Mouse (Mus musculus): Measurements from ENCODE around the gene Ppt1.
"Not testable (repeated sequence)": the region's sequence is repeated elsewhere in the genome, so short reads cannot be mapped to it uniquely, and the experiment has no call there.

The Ppt1 gene

GRCm38 (mm10) chr4:122835530-122836402, at the start of gene Ppt1:
Gene Ppt1, plus strand, starts transcription at chr4:122836242.
- DNase-seq, result peak; percentile 85 to 88

DNA sequence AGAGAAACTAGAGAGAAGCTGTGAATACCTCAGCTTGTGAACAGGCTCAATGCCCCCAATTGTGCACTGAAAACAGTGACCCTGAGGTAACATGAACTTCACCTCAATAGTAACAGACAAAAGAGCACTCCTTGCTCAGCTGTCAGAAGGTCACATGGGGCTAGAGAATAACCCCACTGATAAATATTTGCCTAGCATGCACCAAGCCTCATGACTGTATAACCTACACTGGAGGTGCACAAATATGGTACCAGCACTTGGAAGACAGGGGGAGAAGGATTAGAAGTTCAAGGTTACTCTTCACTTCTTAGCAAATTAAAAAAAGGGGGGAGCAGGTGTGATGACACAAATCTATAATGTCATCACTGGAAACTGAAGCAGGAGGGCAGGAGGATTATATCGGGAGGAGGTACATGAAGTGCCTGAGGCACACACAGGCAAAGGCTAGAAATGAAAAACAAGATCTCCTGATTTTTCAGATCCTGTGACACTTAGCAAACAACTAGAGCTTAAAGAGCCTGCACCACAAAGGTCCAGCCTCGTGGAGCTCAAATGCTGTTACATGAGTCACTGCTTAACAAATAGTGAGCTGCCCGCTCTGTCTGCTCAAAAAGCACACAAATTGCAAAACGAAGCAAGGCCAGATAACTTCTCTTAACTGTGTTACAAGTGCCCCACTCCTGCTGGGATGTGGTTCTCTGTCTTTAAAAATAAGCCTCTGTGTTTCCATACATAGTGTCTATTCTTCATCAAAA, 46.5 kb upstream of the Ppt1 start:
- no peak for DNase-seq

- DNase-seq, result peak; percentile 41 to 47
These were observed 27.9 kb upstream of the Ppt1 start for GRCm38 (mm10) chr4:122808108-122808507.

GRCm38 (mm10) chr4:122811180-122811579, 24.9 kb upstream of the Ppt1 start:
- no peak for DNase-seq

DNA sequence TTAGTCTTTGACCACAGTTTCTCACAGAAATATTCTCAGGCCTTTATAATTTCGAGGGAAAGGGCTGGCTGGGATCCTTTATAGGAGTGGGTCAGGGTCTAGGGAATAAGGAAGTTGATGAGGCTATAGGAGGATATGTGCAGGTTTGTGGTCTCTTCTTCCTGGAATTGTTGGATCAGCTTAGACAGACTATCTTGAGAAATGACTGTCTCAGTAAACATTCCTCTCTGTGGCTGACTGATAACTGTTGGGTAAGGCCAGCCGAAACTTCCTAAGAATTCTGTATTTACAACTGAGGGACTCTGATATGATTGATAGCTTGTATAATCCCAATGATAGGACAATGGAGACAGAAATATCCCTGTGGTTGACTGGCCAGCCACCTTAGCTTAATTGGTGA, 24.2 kb upstream of the Ppt1 start:
- no peak for DNase-seq

GRCm38 (mm10) chr4:122816202-122816601, 19.8 kb upstream of the Ppt1 start:
- no peak for DNase-seq

DNA sequence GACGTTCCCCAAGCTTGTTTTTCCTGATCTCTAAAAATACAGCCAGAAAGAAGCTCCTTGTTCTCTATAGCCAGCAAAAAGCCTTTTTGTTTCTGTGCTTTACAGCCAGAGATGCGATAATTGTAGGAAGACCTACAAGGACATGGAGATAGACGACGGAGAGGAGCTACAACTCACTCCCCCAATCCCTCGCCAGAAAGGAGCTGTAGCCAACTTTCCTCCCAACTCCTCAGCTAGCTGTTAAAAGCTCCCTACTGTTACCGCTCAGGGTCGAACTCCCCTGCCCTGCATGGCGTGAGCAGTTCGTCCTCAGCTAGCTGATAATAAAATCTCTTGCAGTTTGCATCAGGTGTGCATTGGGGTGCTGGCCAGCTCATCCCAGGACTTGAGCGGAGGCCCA, 15.1 kb upstream of the Ppt1 start:
- DNase-seq, result not testable (repeated sequence)

- DNase-seq, result no peak
These were observed 8.4 kb upstream of the Ppt1 start for GRCm38 (mm10) chr4:122827651-122828050.

GRCm38 (mm10) chr4:122829339-122829738, 6.7 kb upstream of the Ppt1 start:
- no peak for DNase-seq

GRCm38 (mm10) chr4:122831888-122832287, 4.2 kb upstream of the Ppt1 start:
- DNase-seq, result no peak

DNA sequence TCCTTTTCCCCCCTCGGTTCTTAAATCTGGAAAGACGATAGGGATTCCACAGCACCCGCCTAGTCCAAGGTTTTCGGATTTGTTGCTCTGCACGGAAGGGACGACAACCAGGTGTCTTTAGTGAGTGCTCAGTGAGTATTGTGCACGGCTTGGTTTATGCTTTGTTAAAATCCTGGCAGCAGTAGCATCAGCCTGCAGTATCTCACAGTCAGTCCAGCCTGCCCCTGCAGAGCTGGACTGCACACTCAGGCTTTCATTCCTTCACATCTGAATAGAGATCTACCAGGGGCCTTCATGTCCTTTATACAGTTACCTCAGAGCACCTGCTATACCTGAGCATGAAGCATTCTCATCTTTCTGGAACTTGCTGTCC, 347 bp downstream of the Ppt1 start:
- no peak for DNase-seq

GRCm38 (mm10) chr4:122837180-122837730, 1.2 kb downstream of the Ppt1 start:
- no peak for DNase-seq

DNA sequence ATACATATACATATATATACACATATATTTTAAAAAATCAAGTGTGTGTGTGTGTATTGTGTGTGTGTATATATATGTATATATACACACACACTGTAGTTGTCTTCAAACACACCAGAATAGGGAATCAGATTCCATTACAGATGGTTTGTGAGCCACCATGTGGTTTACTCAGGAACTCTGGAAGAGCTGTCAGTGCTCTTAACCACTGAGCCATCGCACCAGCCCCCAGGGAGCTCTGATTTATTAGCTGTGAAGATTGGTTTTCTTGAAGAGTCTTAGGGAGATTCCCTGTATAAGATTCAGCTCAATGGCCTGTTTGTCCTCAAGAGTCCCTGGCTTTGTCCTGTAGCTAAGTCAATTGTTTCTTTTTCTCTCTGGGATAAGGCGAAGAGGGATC, 2.0 kb downstream of the Ppt1 start:
- no peak for DNase-seq

DNA sequence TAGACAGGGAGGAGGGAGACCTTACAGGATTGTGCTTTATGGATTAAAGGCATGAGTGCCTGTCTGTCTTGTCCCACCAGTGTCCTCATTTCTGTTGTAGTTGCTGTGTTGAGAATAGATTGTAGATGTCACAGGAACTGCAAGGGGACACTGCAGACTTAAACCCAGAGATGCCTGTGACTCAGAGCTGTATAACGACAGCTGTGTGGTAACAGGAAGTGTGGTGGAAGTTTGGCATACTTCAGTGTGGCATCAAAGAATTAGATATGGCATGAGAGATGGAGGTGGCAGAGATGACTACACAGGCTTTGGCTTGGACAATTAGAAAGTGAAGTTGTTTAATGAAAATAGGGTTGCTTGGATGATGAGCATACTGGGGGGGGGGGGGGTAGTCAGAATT, 2.4 kb downstream of the Ppt1 start:
- no peak for DNase-seq

DNA sequence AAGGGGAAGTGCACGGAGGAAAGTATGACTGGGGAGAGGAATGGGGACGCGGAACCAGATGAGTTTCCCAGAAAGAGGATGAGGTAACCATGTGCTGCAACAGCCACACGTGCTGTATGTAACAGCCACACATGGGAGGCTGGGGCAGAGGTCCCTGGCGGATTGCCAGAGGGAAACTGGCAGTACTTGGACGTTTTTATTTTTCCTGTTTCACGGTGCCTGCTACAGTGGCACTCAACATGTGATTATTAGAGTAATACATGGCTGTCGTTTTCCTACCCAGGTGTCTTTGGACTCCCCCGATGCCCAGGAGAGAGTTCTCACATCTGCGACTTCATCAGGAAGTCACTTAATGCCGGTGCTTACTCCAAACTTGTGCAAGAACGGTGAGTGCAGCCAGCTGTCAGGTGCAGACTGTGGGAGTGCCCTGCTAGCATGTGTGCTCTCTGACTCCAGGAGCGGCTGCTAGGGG, 12.1 kb downstream of the Ppt1 start:
- DNase-seq, result peak; percentile 56 to 76

DNA sequence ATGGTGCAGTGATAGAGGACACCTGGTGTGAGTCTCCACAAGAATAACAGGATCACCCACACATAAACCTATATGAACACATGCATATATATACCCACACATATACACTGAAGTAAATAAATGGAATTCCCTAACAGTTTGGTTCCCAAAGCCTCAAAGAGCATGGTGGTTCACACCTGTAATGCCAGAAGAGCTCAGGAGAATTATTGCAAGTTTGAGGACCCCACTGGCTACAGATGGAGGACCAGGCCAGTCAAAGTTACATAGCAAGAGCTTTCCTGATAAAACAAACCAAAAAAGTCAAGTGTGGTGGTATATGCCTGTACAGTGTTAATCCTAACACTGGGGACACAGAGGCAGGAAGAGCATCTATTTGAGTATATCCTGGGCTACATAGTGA, 15.5 kb downstream of the Ppt1 start:
- no peak for DNase-seq

DNA sequence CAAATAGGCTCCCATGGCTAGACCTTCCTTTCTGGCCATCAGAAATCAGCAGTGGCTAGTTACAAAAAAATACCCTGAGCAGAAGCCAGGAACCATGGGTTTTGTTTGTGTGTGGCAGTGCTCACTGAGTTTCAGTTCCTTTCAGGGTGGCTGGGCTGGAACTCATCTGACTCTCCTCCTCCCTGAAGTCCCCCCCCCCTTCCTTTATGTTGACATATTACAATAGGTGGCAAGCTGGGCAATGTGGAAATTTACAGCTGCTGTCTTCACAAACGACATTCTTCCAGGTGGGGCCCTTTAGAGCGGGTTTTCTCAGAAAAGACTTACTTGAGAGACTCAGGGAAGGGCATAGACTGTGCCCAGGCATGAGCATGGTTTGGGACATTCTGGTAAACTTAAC, 17.6 kb downstream of the Ppt1 start:
- peak; percentile 13 to 24 for DNase-seq

- DNase-seq, result no peak
These were observed 18.7 kb downstream of the Ppt1 start for GRCm38 (mm10) chr4:122854770-122855169.

- DNase-seq, result no peak
These were observed 21.9 kb downstream of the Ppt1 start for GRCm38 (mm10) chr4:122857909-122858308.

GRCm38 (mm10) chr4:122859096-122859674, 23.1 kb downstream of the Ppt1 start:
- peak; percentile 31 to 41 for DNase-seq

DNA sequence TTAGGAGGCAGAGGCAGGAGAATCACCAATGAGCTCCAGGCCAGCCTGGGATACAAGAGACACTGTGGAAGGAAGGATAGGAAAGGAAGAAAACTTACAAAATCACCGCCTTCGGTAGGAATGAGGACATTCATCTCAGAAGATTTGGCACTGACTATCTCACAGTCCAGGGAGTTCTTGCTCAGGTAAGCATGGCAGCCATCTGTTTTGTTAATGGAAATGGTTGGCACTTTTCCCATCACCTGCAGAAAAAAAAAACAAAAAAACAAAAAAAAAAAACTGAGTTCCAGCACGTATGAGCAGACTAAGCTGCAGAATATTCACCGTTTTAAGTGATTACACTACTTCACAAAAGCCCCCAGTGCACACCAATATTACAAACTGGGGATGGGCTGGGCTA, 25.8 kb downstream of the Ppt1 start:
- DNase-seq, result no peak

- no peak for DNase-seq
These were observed 32.0 kb downstream of the Ppt1 start for GRCm38 (mm10) chr4:122868041-122868440.

GRCm38 (mm10) chr4:122870027-122870426, 34.0 kb downstream of the Ppt1 start:
- no peak for DNase-seq

Data from lung, adult 18-20 months (tissue).